Mouse (Mus musculus) monocyte, adult 2 months (primary cell): Measurements from ENCODE around the gene D17H6S53E.

Source experiments
- DNase-seq, 2 experiments: peaks; one replicate each; pipeline ENCODE4 v3.0.0; 2022; ENCODE audit warnings: low spot score in 2 of 2, low read depth in 1 of 2

The D17H6S53E gene

GRCm38 (mm10) chr17:35131038-35131437 is 4.9 kb downstream of the D17H6S53E start:
- no peak for DNase-seq

DNA sequence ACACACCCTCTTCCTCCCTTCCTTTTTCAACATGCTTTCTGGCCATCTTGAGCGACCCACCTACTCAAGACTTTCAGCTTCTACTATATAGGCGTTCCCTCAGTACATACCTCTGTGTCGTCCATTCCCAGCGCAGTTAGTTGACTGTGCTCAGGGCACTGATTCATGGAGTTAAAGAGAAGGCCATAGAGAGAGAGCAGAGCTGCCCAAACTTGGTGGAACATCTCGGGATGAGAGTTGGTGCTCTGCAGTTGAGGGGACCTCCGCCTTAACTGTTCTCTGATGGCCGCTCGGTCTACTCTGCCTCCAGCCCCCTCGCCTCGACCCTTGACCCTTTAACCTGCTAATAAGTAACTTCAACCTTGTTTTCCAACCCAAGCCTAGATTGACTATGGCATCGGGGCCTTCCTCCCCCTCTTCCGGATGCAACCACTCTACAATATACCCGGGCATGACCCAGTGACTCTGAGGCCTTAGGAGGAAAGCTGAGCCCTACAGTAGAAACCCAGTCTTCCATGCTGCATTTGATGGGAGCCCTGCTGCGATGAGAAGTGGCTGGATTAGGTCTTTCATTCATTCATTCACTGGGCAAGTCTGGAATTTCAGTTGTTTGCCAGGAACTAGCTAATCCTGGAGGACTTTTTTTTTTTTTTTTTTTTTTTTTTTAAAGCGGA is 5.5 kb downstream of the D17H6S53E start, which contains the start of gene Apom:
Gene Apom (minus strand): TSS at position 551 of the 674 bp plus-strand sequence.
- no peak for DNase-seq

- no peak for DNase-seq
Observed at GRCm38 (mm10) chr17:35132174-35132560, 6.0 kb downstream of the D17H6S53E start.

- no peak for DNase-seq
Observed at GRCm38 (mm10) chr17:35133517-35133916, 7.3 kb downstream of the D17H6S53E start.

DNA sequence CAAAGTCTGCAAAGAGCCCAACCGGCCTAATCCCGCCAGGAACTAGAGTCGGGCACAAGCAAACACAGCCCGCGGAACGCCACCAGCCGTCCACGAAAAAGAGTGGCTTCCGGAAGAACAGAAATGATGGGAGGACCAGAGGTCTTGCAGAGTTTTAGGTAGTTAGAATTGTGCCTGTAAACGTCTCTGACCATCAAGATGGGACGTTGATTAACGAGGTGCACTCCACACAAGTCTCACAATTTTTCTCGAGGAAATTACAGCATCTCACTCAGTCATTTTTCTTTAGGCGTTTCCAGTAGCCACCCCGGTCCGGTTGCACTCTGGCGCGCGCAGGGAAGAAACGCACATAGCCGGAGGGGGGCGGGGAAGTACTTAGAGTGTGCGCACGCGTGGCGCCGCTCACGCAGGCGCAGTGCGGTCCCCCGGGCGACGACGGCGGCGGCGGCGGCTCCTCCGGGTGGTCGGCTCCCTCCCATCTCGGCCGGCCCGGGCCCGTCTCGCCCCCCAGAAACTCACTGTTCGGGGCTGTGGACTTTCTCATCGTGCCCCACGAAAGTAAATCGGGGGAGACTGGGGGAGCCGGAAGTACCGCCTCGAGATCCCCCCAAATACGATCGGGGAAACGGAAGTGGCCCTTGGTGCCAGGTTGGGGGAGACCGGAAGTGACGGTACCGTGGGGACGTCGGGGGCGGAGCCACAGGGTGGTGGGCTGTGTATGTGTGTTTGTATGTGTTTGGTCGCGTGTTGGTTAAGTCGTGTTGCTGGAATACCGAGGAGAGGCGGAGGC is 8.8 kb downstream of the D17H6S53E start, which contains the start of gene Bag6:
Gene Bag6 (plus strand): TSS at position 378 of the 790 bp plus-strand sequence.
- peak; percentile 81 to 94 for DNase-seq

DNA sequence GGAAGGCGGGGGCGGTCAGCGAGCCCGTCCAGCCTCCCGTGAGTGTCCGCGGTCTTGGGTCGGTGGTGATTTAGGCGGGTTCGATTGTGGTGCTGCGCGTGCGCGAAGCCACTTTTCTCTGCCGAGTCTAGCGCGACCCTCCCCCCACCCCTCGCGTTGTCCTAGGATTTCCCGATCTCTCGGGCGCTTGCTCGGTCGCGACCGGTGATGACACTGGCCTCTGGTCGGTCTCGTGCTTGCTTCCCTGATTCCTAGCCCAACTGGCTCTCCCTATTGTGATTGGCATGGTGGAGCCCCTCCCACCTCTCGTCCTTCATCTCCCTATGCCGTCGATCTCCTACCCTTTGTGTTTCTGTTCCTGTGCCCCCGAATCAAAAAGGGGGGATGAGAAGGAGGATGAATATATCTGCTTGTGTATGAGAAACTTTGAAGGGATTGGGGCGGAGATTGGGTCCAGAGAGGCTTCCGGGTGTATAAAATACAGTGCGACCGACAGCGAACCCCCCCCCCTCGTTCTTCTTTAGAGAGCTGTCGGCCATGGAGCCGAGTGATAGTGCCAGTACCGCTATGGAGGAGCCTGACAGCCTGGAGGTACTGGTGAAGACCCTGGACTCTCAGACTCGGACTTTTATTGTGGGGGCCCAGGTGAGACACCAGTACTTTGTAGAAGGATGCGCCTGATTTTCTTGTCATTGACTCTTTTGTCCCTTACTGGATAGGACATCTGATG is 9.6 kb downstream of the D17H6S53E start:
- peak in 1 of 2 experiments; percentile 38 for DNase-seq

- DNase-seq: no peak
Observed at GRCm38 (mm10) chr17:35139269-35139668, 13.1 kb downstream of the D17H6S53E start.

GRCm38 (mm10) chr17:35140490-35140996 is 14.4 kb downstream of the D17H6S53E start:
- DNase-seq: no peak

GRCm38 (mm10) chr17:35141971-35142370 is 15.8 kb downstream of the D17H6S53E start:
- no peak for DNase-seq

DNA sequence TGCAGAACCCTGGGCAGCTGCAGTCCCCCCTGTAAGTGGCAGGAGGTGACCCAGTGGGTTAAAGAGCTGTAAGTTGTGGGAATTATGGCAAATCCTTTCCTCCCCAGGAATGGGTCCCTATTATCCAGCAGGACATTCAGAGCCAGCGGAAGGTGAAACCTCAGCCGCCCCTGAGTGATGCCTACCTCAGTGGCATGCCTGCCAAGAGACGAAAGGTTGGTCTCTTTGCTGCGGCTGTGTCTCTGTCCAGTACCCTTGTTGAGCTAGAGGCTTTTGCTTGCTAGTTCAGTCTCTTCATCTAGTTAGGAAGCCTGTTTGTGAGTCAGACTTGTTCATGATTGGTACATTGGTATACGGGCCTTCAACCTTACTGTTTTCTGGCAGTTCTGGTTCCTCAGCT is 20.0 kb downstream of the D17H6S53E start:
- DNase-seq: no peak

DNA sequence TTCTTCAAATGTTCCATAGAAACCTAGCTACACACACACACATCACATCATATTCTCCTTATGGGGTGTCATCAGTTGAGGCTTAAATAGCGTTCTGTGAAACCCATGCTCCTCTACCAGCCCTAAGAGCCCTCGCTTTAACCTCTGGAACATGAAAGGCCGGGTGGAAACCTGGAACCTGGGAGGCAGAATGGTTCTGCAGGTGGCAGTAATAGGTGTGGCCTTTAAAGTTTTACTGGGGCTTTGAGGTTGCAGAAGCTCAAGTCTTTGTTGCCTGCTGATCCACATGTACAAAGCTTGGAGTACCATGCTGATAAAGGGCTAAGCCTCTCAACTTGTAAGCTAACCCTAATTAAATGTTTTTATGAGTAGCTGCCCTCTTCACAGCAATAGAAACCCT is 21.2 kb downstream of the D17H6S53E start:
- DNase-seq: no peak

DNA sequence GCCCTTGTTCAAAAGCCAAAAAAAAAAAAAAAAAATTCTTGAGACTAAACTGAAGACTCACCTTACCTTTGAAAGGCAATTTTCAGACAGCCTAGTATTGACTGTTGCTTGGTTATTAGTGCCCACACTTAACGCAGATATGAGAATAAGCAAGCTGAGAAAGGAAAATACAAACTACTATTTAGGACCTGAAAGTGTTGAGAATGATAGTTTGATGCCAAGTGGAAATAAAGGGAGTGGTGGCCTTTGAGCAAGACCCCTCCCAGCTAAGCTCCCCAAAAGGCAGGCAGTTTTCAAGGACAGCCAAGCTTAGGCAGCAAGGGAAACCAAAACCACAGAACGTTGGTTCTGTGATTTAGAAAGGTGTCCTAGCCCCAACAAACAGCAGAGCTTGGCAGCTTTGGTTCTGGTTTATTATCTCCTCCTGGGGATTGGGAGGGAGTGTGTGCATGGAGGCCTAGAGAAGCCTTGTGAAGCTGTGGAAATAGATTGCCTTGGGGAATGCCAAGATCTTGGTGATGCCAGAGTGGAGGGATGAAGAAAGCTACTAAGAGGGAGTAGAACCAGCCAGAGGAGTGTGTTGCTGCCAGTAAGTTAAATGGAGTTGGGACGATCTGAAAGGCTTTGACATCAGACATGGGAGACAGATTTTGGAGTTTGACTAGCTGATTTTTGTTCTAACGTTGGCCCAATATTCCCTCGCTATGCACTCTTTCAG is 21.9 kb downstream of the D17H6S53E start:
- no peak for DNase-seq

DNA sequence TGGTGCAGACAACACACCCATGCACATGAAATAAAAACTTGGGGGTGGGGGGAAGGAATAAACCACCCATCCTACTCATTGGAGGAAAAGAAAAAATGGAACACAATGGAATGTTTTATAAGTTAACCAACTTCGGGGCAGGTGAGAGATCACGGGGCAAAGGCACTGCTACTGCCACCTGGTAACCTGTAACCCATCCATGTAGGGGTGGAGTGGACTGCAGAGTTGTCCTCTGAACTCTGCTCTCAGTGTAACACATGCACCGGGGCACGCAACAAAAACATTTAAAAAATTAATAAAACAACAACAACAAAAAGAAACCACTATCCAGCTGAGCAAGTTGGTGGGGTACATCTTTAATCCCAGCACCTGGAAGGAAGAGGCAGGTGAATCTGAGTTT is 25.9 kb downstream of the D17H6S53E start:
- DNase-seq: no peak

GRCm38 (mm10) chr17:35153077-35153476 is 26.9 kb downstream of the D17H6S53E start:
- DNase-seq: no peak

DNA sequence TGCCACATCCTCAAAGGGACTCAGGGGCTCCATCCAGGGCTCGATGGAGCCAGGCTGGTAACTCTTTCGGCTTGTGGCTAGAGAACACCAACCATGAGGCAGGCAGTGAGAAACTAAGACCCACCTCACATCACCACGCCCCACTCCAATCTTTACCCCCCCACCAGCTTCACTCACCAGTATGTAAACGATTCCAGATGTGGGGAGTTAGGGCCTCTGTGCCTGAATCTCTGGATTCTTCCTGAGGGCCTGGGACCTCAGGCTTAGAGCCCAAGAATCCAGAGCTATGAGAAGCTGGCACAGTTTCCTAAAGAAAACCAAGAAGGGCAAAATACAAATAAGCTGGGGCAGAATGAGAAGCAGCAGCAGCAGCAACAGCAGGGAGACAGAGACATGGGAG is 27.8 kb downstream of the D17H6S53E start:
- no peak for DNase-seq

DNA sequence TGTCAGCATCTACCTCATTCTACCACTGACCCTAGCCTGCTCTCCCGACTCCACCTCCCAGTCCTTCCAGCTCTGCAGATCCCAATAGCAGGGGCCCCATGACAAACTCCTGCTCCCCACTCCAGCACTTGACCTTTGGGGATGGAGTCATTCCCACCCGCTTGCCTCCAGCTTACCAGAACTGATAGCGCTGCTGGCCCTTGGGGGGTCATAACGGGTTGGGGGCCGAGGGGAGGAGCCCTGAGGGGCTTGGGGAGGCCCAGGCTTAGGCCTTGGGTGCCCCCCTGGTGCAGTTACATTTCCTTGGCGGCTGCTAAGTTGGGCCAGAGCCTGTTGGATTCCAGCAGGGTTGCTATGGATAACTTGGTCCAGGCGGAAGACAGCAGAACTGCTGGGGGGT is 28.4 kb downstream of the D17H6S53E start:
- no peak for DNase-seq

DNA sequence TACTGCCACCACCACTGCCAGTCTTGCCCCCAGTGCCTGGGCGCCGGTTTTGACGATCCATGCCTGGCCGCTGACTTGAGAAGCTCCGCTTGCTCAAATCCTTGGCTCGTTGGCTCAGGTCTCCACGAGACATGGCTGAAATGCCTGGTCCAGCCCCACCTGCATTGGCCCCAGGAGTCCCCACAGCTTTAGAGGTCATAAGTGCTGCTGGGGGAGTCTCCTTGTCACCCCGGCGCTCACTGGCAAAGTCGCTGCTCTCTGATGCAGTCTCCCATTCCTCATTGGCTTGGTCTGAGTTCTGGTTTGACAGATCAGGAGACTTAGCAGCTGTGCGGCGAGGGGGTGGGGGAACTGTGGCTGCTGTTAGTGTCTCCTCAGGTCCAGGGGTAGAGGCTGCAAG is 29.3 kb downstream of the D17H6S53E start:
- DNase-seq: no peak

DNA sequence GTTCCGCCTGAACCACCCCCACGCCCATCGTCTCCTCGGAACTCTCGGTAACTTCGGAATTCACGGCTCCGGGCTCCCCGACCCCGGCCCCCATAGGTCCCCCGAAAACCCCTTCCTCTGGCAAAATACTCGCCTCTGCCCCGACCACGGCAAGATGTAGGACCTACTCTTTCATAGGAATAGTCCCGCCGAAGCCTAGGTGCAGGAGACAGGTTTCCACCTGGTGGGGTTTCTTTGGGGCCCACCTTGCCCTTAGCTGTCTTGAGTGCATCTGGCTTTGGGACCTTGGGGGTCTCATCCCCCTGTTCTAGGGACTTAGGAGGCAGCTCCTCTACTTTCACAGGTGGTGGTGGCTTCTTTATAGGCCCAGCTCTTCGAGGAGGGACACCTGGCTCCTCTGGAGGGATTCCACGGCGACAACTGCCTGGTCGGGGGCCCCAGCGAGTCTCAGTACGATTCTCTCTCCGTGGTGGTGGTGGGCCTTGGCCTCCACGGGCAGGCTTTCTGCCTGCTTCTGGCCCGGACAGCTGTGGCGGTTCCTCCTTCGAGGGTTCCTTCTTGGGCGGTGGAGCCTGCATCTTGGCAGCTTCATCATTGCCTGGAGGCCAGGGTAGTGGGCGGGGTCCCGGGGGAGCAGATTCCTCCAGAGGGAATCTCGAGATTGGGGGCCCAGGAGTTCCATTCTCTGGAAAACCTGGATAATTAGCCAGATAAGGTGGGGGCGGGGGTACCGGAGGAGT is 30.5 kb downstream of the D17H6S53E start:
- DNase-seq: no peak

DNA sequence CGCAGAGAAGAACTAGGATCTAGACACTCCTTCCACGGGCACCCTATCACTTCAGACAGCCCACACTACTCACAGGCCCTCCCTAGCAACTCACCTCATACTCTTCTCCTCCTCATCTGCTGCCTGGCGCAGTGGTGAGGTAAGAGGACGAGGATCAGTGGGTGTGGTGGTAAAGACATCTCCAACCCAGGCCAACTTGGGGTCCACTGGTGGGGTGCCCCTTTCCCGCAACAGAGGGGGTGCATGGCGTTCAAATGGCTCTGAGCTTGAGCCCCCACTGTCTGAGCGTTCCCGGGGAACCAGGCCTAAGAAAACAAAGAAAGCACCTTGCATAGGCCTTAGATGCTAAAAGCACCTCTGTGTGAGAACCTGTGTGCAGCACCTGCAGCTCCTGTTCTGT is 31.1 kb downstream of the D17H6S53E start:
- no peak for DNase-seq

DNA sequence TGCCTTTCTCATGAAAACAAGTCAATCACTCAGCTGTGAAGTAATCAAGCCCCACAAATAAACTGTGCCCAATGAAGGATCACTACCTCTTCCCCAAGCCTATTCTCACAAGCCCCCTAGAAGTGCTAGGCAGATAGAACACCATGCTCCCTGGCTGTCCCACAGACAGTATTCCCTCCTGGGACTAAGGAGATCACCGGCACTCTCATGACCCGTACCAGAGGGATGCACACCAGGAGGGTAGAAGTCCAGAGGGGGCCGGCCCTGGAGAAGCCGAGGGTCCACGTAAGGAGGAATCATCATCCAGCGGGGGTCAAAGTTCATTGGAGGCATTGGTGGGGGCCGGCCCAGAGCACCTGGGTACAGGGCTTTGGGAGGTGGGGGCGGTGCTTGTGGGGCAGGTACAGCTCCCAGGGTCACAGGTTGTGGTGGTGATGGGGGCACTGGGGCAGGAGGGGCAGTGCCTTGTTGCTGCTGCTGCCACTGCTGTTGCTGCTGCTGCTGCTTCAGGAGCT is 31.5 kb downstream of the D17H6S53E start:
- DNase-seq: no peak
